Mouse (Mus musculus) bone marrow macrophage, adult 2 months (primary cell): ENCODE data around the gene Wars.

ENCODE experiments used
- CTCF ChIP-seq: IDR thresholded peaks from 2 replicates; pipeline ENCODE4 v1.5.1; 2012; ENCODE audit warnings: low read depth, mild to moderate bottlenecking, low read length, moderate library complexity
- POLR2A ChIP-seq: IDR thresholded peaks from 2 replicates; pipeline ENCODE4 v1.6.1; 2012; ENCODE audit warnings: mild to moderate bottlenecking, low read depth, low read length, borderline replicate concordance

DNA sequence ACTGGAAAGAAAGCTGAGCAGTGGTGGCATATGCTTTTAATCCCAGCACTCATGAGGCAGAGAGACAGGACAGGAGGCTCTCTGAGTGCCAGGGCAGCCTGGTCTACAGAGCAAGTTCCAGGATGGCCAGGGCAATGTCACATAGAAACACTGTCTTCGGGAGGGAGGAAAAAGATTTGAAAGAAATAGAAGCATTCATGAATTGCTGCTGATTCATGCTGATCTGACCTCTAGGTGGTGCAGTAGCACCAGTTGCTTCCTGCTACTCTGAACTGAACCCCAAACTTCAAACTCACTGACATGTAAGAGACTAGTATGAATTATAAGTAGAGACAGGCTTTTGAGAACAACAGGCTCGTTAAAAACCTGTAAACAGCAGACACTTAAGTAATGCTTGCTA is 82.8 kb downstream of the Wars start:
- TF ChIP-seq POLR2A, result no peak
- TF ChIP-seq CTCF, result no peak
